Mouse (Mus musculus) embryonic facial prominence, embryonic 11.5 days (tissue): ENCODE measurements around the gene Ltb4r1. TPM values are rescaled to one million over a fixed set of nuclear protein-coding genes. Genes with fewer than 3 reads are reported as not detected.

Experiments
- ATAC-seq: fragments of 200-750 bp; cut with Nextera tagmentation; replicated peaks from 2 replicates; pipeline ENCODE4 v1.8.0; 2017; ENCODE audit warnings: low read depth; ENCODE audit not compliant: insufficient number of reproducible peaks, low FRiP score, low TSS enrichment
- DNase-seq: peaks from one replicate; pipeline ENCODE4 v3.0.0-alpha.2; 2015; ENCODE audit warnings: low spot score
- H3K27ac ChIP-seq: fragments of 300-500 bp; sonication (generic); replicated peaks from 2 replicates; pipeline ENCODE4 v1.5.1; 2014; ENCODE audit warnings: mild to moderate bottlenecking, low read depth, low read length, control low read depth
- H3K27me3 ChIP-seq: fragments of 300-500 bp; sonication (generic); 2 replicates; pipeline ENCODE4 v1.6.1; 2014; ENCODE audit warnings: mild to moderate bottlenecking, low read length, moderate library complexity, mixed read lengths; ENCODE audit not compliant: control insufficient read depth, insufficient read depth
- H3K36me3 ChIP-seq: fragments of 300-500 bp; sonication (generic); replicated peaks from 2 replicates; pipeline ENCODE4 v1.6.1; 2014; ENCODE audit warnings: low read depth, mild to moderate bottlenecking, low read length, moderate library complexity, mixed read lengths; ENCODE audit not compliant: control insufficient read depth, insufficient read depth
- H3K4me1 ChIP-seq: fragments of 300-500 bp; sonication (generic); 2 replicates; pipeline ENCODE4 v1.6.1; 2014; ENCODE audit warnings: low read length, mixed read lengths; ENCODE audit not compliant: control insufficient read depth, insufficient read depth
- H3K4me2 ChIP-seq: fragments of 300-500 bp; sonication (generic); 2 replicates; pipeline ENCODE4 v1.6.1; 2014; ENCODE audit warnings: low read depth, mild to moderate bottlenecking, control low read depth, low read length, moderate library complexity
- H3K4me3 ChIP-seq: fragments of 300-500 bp; sonication (generic); 2 replicates; pipeline ENCODE4 v1.5.1; 2014; ENCODE audit warnings: low read depth, low read length, control low read depth
- H3K9ac ChIP-seq: fragments of 300-500 bp; sonication (generic); replicated peaks from 2 replicates; pipeline ENCODE4 v1.6.1; 2014; ENCODE audit warnings: mild to moderate bottlenecking, control low read depth, low read length
- H3K9me3 ChIP-seq: fragments of 300-500 bp; sonication (generic); replicated peaks from 2 replicates; pipeline ENCODE4 v1.6.1; 2016; ENCODE audit warnings: mild to moderate bottlenecking, low read length, inconsistent platforms, mixed read lengths; ENCODE audit not compliant: control insufficient read depth
- WGBS: fragments of 180-500 bp; shearing (Covaris S2); extraction: QIAGEN DNeasy Blood & Tissue Kit; methylation state at CpG from one replicate; pipeline ENCODE4 v1.1.7; 2014; 5-methylcytosine and 5-hydroxymethylcytosine counted together
- polyA plus RNA-seq: library from polyadenylated mRNA; unstranded; fragments of >200 nt; fragmentation: Nextera tagmentation; extraction: Ambion mirVana; gene quantifications from 2 replicates; pipeline ENCODE4 v1.2.1, GENCODE M21; 2014

The Ltb4r1 gene
- polyA plus RNA-seq, 1 experiment from 2014 or later = not detected

- Histone ChIP-seq H3K27ac (no peak overlapping the region), H3K9ac (no peak overlapping the region), H3K4me2 (peak overlapping the region; percentile 19), H3K36me3 (no peaks in the 10 kb centered on the region), H3K4me3 (no peak overlapping the region), H3K9me3 (no peaks in the 10 kb centered on the region), H3K27me3 (no peaks in the 10 kb centered on the region; the same call in 1 of the 2 replicates), H3K4me1 (peaks cover 3% of the 10 kb centered on the region; the same call in 1 of the 2 replicates)
- 11% methylated on average over 14 of the region's 14 CpGs for WGBS
- peak; percentile 36; the same call in 1 of the 2 replicates for ATAC-seq
- peak; percentile 91 for DNase-seq
Measured at GRCm38 (mm10) chr14:55781310-55781709, 15.5 kb downstream of the Ltb4r1 start.

DNA sequence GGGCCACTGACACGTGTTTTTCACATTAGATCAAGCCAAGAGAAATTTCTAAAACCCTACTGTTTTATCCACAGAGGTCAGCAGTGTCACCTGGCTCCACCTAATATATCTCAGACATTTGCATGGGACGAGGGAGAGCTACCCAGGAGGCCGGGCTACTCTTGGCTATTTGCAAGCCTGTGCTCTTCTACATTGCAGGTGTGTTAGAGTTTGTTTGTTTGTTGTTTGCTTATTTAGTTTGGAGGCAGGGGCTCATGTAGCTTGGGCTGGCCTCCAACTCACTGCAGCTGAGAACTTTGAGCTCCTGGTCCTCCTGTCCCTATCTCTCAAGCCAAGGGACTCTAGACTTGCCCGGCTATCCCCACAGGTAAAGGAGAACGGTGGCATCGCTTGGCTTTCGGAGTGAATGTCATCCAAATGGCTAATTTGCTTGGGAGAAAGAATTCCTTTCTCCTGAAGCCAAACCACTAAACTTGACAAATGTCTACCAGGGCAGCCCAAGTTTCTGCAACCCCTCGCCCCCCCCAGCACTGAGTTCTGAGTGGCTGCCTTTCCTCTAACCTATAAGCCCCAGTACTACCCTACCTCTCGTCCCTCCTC, 16.7 kb downstream of the Ltb4r1 start:
- 0 out of 2 replicates have a peak overlapping the region, but pooled peaks have one; percentile 1 for H3K9ac ChIP-seq

GRCm38 (mm10) chr14:55783171-55783957, 17.6 kb downstream of the Ltb4r1 start:
- Histone ChIP-seq H3K4me1 (peaks cover 3% of the 10 kb centered on the region; the same call in 1 of the 2 replicates), H3K4me2 (peak overlapping the region; percentile 86), H3K4me3 (peak overlapping the region; percentile 46), H3K36me3 (no peaks in the 10 kb centered on the region), H3K27ac (peak overlapping the region; percentile 5), H3K9ac (peak overlapping the region; percentile 65), H3K27me3 (no peaks in the 10 kb centered on the region; the same call in none of the 2 replicates), H3K9me3 (no peaks in the 10 kb centered on the region)
- WGBS = under 1% methylated on average over 30 of the region's 31 CpGs
- ATAC-seq = 0 out of 2 replicates have a peak, but pooled peaks have one; percentile 2
- DNase-seq = peak; percentile 90

More for the DNA sequence above, 16.7 kb downstream of the Ltb4r1 start:
- Histone ChIP-seq H3K4me2 (peak overlapping the region; percentile 86), H3K36me3 (no peaks in the 10 kb centered on the region), H3K9me3 (no peaks in the 10 kb centered on the region), H3K27ac (no peak overlapping the region; the same call in 1 of the 2 replicates), H3K4me1 (peaks cover 3% of the 10 kb centered on the region; the same call in 1 of the 2 replicates), H3K4me3 (peak overlapping the region; percentile 46), H3K27me3 (no peaks in the 10 kb centered on the region; the same call in 1 of the 2 replicates)
- ATAC-seq = no peak
- WGBS = 32% methylated on average over 9 of the region's 9 CpGs
- no peak for DNase-seq

DNA sequence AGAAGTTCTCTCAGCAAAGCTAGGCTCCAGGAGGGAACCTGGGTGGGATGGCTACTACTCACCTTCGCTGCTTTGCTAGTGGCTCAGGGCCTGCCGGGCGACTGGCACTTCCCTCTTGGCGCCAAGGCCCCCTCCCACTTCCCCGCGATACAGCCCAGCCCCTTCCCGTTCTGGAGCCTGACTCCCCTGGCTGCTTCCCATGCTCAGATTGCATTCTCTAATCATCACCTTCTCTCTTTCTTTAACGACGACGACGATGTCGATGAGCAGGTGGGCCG, 18.1 kb downstream of the Ltb4r1 start, which contains the start of gene Adcy4:
TSS of gene Adcy4 (minus strand) at position 138 of the 278 bp plus-strand sequence.
- WGBS = under 1% methylated on average over 13 of the region's 13 CpGs
- Histone ChIP-seq H3K27me3 (no peaks in the 10 kb centered on the region; the same call in none of the 2 replicates), H3K4me1 (peaks cover 3% of the 10 kb centered on the region; the same call in 1 of the 2 replicates), H3K4me3 (peak within 1 kb of the TSS; percentile 46), H3K9ac (peak within 1 kb of the TSS; percentile 65), H3K36me3 (no peaks in the 10 kb centered on the region), H3K4me2 (peak within 1 kb of the TSS; percentile 86), H3K9me3 (no peaks in the 10 kb centered on the region), H3K27ac (peak within 1 kb of the TSS; percentile 5)
- ATAC-seq = 0 out of 2 replicates have a peak, but pooled peaks have one; percentile 20
- peak; percentile 57 for DNase-seq

- Histone ChIP-seq H3K27me3 (no peaks in the 10 kb centered on the region; the same call in none of the 2 replicates), H3K4me1 (peaks cover 3% of the 10 kb centered on the region; the same call in 1 of the 2 replicates), H3K9me3 (no peaks in the 10 kb centered on the region), H3K27ac (no peak overlapping the region), H3K4me3 (no peak overlapping the region), H3K4me2 (no peak overlapping the region), H3K9ac (no peak overlapping the region), H3K36me3 (no peaks in the 10 kb centered on the region)
- 25% methylated on average over 6 of the region's 6 CpGs for WGBS
- DNase-seq (peak; percentile 26), ATAC-seq (no peak)
Measured at GRCm38 (mm10) chr14:55785195-55785594, 19.4 kb downstream of the Ltb4r1 start.

DNA sequence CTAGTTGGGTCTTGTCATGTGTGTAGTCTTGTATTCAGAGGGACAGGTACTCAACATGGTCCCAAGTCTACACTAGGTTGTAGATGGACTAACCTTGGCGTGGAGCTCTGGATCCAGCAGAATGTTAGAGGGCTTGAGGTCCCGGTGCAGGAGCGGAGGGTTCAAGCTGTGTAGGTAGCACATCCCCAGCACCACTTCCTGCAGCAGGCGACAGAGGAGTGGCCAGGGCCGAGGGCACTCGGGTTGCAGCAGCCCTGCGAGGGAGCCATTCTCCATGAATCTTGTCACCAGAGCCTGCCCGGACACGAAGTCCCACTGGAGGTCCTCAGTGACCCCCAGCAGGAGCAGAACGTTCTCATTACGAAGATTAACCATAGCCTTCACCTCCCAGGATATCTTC, 22.0 kb downstream of the Ltb4r1 start:
- Histone ChIP-seq H3K27ac (no peak overlapping the region), H3K4me1 (no peaks in the 10 kb centered on the region), H3K9me3 (no peaks in the 10 kb centered on the region), H3K4me2 (no peak overlapping the region), H3K27me3 (no peaks in the 10 kb centered on the region; the same call in none of the 2 replicates), H3K9ac (no peak overlapping the region), H3K4me3 (no peak overlapping the region), H3K36me3 (no peaks in the 10 kb centered on the region)
- ATAC-seq (no peak), DNase-seq (no peak)
- 26% methylated on average over 11 of the region's 11 CpGs for WGBS

DNA sequence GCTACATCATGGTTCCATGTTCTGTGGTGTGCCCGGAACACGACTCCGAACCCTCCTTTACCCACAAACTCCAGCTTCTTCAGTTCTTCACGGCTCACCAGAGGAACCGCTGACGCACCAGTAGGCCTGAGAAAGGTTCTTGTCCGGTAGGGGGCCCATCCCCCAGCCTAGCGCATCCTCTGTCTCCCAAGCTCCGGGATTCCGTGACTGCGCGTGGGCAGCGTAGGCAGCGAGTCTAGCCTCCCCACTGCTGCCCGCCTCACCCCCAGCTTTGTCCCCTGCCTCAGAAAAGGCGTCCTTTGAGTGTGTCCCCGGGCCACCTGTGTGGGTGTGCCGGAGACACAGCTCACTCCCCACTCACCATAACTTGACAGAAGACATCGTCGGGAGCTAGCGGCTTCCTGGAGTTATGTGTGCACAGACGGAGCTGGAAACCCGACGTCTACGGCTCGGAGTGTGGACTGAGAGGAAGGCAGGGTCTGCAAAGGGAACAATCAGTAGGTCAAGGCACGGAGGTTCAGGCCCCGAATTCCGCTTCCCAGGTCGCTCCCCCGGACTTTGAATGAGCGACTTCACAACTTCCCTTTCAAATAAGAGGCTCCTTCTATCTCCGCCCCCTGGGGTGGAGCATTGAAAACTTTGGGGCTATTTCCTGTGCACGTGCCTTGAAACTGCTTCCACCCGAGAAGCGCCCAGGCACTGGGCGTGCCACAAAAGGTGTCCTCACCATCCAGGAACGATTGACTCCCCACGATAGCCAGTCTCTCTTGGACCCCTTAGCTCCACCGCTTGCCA, 22.7 kb downstream of the Ltb4r1 start, which contains the start of gene Ripk3:
TSS of gene Ripk3 (minus strand) at position 610 of the 795 bp plus-strand sequence.
- Histone ChIP-seq H3K9me3 (no peaks in the 10 kb centered on the region), H3K27me3 (no peaks in the 10 kb centered on the region; the same call in none of the 2 replicates), H3K9ac (peak within 1 kb of the TSS; percentile 37; the same call in 1 of the 2 replicates), H3K27ac (no peak within 1 kb of the TSS), H3K4me1 (no peaks in the 10 kb centered on the region), H3K4me2 (peak within 1 kb of the TSS; percentile 57), H3K4me3 (peak within 1 kb of the TSS; percentile 42), H3K36me3 (no peaks in the 10 kb centered on the region)
- DNase-seq (peak; percentile 56), ATAC-seq (no peak)
- 3% methylated on average over 40 of the region's 40 CpGs for WGBS
